Comparison of ENCODE assay signal across 22 mouse cellular contexts in genomic region chr17:8698265-8698664, GRCm38 (mm10).
A peak's percentile ranks its signal among the peaks of the same experiment; 100 is the strongest.
DNase-seq lines count a peak whose midpoint lies in the region; ATAC-seq lines count a peak whose summit lies in the region.
"Had no signal": no experiment of that assay in that cellular context is flagged by ENCODE, and none has a peak within 500 bp of the region (broad histone marks: within the 10 kb centered on the region; RNA-seq: fewer than 3 reads in every experiment).

No protein-coding gene starts in this region.

- H3K4me2 ChIP-seq in kidney, embryonic 15.5 days, result no peak overlapping the region
- H3K4me2 ChIP-seq in kidney, embryonic 16.5 days (replicated peaks; ENCODE audit: low read depth, low read length), result no peak overlapping the region
- H3K4me2 ChIP-seq: embryonic facial prominence, embryonic 13.5 days; forebrain, embryonic 15.5 days; heart, embryonic 11.5 days; heart, embryonic 15.5 days; hindbrain, embryonic 14.5 days had no signal

- H3K36me3 ChIP-seq in kidney, embryonic 15.5 days, result no peaks in the 10 kb centered on the region
- no peaks in the 10 kb centered on the region for H3K36me3 ChIP-seq in kidney, embryonic 16.5 days (ENCODE audit: insufficient read depth, low read length)
- H3K36me3 ChIP-seq: embryonic facial prominence, embryonic 13.5 days; forebrain, embryonic 15.5 days; heart, embryonic 15.5 days; hindbrain, embryonic 10.5 days had no signal

- DNase-seq in kidney, adult 11 months, result peak; percentile 57
- peak; percentile 1 for DNase-seq in right cerebral cortex, postnatal 25 days
- no peak for DNase-seq in right cerebral cortex, postnatal 14 days
- DNase-seq in kidney, postnatal 36 days, result peak; percentile 35 to 59
- DNase-seq in spleen, postnatal 14 days (ENCODE audit: low spot score in 2 of 2), result no peak
- DNase-seq: adrenal gland, postnatal 14 days; cerebellum, adult 18-20 months; cerebellum, adult 9-11 months; cerebellum, postnatal 36 days; gastrocnemius, postnatal 36 days; heart, adult 18-20 months had no signal

- H3K27me3 ChIP-seq in kidney, embryonic 15.5 days, result no peaks in the 10 kb centered on the region
- H3K27me3 ChIP-seq in kidney, embryonic 16.5 days (ENCODE audit: insufficient read depth, low read length), result no peaks in the 10 kb centered on the region
- H3K27me3 ChIP-seq: CH12.LX; embryonic facial prominence, embryonic 13.5 days; forebrain, embryonic 15.5 days; heart, embryonic 15.5 days; Patski had no signal

- no peak overlapping the region for H3K27ac ChIP-seq in kidney, embryonic 15.5 days
- no peak overlapping the region for H3K27ac ChIP-seq in kidney, embryonic 16.5 days (ENCODE audit: low read length)
- H3K27ac ChIP-seq: embryonic facial prominence, embryonic 13.5 days; forebrain, embryonic 15.5 days; heart, embryonic 15.5 days; hindbrain, embryonic 10.5 days; hindbrain, embryonic 14.5 days had no signal

- H3K9me3 ChIP-seq in kidney, embryonic 15.5 days (replicated peaks), result no peaks in the 10 kb centered on the region; the same call in 1 of the 2 replicates
- H3K9me3 ChIP-seq in kidney, embryonic 16.5 days (ENCODE audit: low read length), result peaks cover 5% of the 10 kb centered on the region
- H3K9me3 ChIP-seq: forebrain, embryonic 15.5 days; heart, embryonic 15.5 days had no signal

- 88% methylated on average over 1 of the region's 1 CpGs for WGBS in kidney, embryonic 15.5 days
- no CpG with 5 or more reads among the region's 1 CpGs for WGBS in kidney, embryonic 16.5 days

- no peak overlapping the region for H3K4me3 ChIP-seq in kidney, embryonic 15.5 days (replicated peaks)
- H3K4me3 ChIP-seq in kidney, embryonic 16.5 days (ENCODE audit: low read length), result no peak overlapping the region
- H3K4me3 ChIP-seq: embryonic facial prominence, embryonic 13.5 days; forebrain, embryonic 15.5 days; heart, embryonic 15.5 days; hindbrain, embryonic 10.5 days had no signal

- H3K4me1 ChIP-seq in kidney, embryonic 15.5 days, result no peaks in the 10 kb centered on the region
- no peaks in the 10 kb centered on the region for H3K4me1 ChIP-seq in kidney, embryonic 16.5 days (ENCODE audit: insufficient read depth, low read length)
- H3K4me1 ChIP-seq: embryonic facial prominence, embryonic 13.5 days; forebrain, embryonic 15.5 days; heart, embryonic 15.5 days had no signal

- ATAC-seq in kidney, embryonic 15.5 days (replicated peaks; ENCODE audit: low FRiP score), result no peak
- peak; percentile 42; the same call in 1 of the 2 replicates for ATAC-seq in kidney, embryonic 16.5 days (ENCODE audit: low FRiP score, low TSS enrichment)
- ATAC-seq: activated CD4-positive, CD25-positive, alpha-beta regulatory T cell, adult 4 months; forebrain, embryonic 15.5 days; Patski had no signal

- H3K9ac ChIP-seq in kidney, embryonic 15.5 days, result no peak overlapping the region
- H3K9ac ChIP-seq in kidney, embryonic 16.5 days (replicated peaks; ENCODE audit: low read length), result no peak overlapping the region
- H3K9ac ChIP-seq: embryonic facial prominence, embryonic 13.5 days; forebrain, embryonic 15.5 days; heart, embryonic 15.5 days; hindbrain, embryonic 14.5 days had no signal

Comparison
In these comparisons a context has a peak if more than half of its experiments do, and no peak if none do; other contexts are left out.
1. DNase-seq: peak in kidney, adult 11 months (single experiment), right cerebral cortex, postnatal 25 days (single experiment) and kidney, postnatal 36 days (2 of 2); none in right cerebral cortex, postnatal 14 days (single experiment) and spleen, postnatal 14 days (0 of 2).